Mouse (Mus musculus) left cerebral cortex, postnatal 36 days (tissue): ENCODE results near the gene Fbxo42. TPM values are rescaled to one million over a fixed set of nuclear protein-coding genes. Genes with fewer than 3 reads are reported as not detected.

ENCODE experiments used
- DNase-seq, 2 experiments: peaks; one replicate each; pipeline ENCODE4 v3.0.0; 2021 to 2022; ENCODE audit warnings: low spot score in 2 of 2, mixed read lengths in 1 of 2
- intact Hi-C: fragments of 180-260 bp; cut with DNase I; formaldehyde crosslinking; loops from one replicate; pipeline ENCODE4 v1.15.1; 2025
- total RNA-seq, 2 experiments: library from RNA; stranded (reverse); gene quantifications; 2 replicates each; pipeline ENCODE4 v1.2.3; 2021

The Fbxo42 gene
- total RNA-seq, 2 experiments from 2014 or later: 30.5 to 31.6 TPM

- intact Hi-C loops: no loop called here
Observed at GRCm38 (mm10) chr4:141210524-141211219, 63.0 kb downstream of the Fbxo42 start.

GRCm38 (mm10) chr4:141211646-141212045 lies 63.9 kb downstream of the Fbxo42 start:
- intact Hi-C loops: no loop called here
- DNase-seq: no peak

More at GRCm38 (mm10) chr4:141210524-141211219, 63.0 kb downstream of the Fbxo42 start:
- no peak for DNase-seq

- intact Hi-C loops: no loop called here
- no peak for DNase-seq
Observed at GRCm38 (mm10) chr4:141212892-141213291, 65.2 kb downstream of the Fbxo42 start.

DNA sequence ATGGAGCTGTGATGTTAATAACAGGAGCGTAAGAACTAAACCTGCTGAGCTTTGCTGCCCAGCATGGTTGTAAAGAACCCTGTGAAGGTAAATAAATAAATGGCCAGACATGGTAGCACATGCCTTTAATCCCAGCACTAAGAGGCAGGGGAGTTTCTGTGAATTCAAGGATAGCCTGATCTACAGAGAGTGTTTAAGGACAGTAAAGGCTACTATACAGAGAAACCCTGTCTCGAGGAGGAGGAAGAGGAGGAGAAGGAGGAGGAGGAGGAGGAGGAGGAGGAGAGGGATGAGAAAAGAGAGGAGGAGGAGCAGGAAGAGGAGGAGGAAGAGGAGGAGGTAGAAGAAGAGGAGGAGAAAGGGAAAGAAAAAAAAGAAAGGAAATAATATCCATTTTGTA lies 65.6 kb downstream of the Fbxo42 start:
- no peak for DNase-seq
- intact Hi-C loops: no loop called here

DNA sequence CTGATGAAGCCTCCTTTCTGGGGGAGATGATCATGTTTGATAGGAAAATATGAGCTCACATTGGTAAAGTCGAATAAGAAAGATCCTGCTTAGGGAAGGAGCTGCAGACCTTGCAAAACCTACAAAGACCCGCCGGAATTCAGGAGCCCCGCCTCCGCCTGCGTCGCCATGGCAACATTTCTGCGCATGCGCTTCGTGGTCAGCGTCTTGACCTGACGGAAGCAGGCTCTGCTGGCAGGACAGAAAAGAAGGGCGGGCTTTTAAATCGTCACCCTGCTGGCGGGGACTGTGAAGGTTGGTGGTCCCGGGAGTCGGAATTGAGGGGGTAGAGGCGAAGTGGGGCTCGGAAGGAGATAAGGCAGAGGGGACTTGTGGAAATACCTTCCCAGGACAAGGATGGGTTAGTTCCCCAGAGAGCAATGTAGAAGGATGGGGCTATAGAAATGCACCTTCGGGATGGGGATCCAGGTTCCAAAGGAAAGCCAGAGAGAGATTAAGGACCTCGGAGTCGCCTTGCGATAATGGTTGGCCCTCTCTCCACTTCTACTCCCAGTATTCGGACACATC lies 66.1 kb downstream of the Fbxo42 start, which contains the start of gene Rsg1:
Gene Rsg1 (plus strand): TSS at position 187 of the 567 bp plus-strand sequence.
- intact Hi-C loops: no loop called here
- DNase-seq: peak; percentile 91

GRCm38 (mm10) chr4:141214337-141214851 lies 66.7 kb downstream of the Fbxo42 start:
- DNase-seq: no peak
- intact Hi-C loops: no loop called here

GRCm38 (mm10) chr4:141219583-141220213 lies 72.0 kb downstream of the Fbxo42 start:
- no peak for DNase-seq

GRCm38 (mm10) chr4:141221848-141222247 lies 74.1 kb downstream of the Fbxo42 start:
- intact Hi-C loops: no loop called here
- no peak for DNase-seq

More at GRCm38 (mm10) chr4:141219583-141220213, 72.0 kb downstream of the Fbxo42 start:
- intact Hi-C loops: no loop called here

DNA sequence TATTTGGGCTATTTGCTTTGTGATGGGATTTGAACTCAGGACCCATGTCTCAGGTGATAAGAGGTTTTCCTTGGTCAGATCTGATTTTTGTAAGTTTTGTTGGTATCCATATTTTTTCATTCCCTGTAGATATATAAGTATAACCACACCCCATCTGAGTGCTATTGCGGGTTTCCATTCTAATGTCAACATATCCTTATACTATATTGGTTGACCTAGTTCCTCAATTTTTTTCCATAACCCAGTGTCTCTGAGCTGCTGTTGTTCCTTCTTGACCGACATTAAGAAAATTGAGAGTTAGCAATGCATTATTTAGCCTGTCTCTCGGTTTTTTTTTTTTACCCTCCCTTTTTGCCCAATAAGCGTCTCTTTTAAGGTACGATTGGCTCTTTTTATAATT lies 75.0 kb downstream of the Fbxo42 start:
- intact Hi-C loops: no loop called here
- no peak for DNase-seq

- intact Hi-C loops: no loop called here
- DNase-seq: no peak
Observed at GRCm38 (mm10) chr4:141228687-141229086, 81.0 kb downstream of the Fbxo42 start.

DNA sequence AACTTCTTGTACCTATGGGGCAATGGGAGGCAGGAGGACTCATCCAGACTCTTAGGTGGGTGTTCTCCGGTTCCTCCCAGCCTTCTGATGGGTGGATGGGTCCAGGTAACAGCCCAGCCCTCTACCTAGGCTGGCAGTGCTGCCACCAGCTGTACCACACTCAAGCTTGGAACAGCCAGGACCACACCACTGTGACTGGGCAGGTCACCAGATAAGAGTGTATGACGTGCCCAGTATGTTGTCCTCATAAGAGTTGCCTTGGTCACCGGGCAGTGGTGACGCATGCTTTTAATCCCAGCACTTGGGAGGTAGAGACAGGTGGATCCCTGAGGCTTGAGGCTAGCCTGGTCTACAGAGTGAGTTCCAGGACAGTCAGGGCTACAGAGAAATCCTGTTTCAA lies 85.5 kb downstream of the Fbxo42 start:
- DNase-seq: no peak
- intact Hi-C loops: no loop called here

GRCm38 (mm10) chr4:141235537-141236111 lies 87.9 kb downstream of the Fbxo42 start:
- intact Hi-C loops: no loop called here
- no peak for DNase-seq

DNA sequence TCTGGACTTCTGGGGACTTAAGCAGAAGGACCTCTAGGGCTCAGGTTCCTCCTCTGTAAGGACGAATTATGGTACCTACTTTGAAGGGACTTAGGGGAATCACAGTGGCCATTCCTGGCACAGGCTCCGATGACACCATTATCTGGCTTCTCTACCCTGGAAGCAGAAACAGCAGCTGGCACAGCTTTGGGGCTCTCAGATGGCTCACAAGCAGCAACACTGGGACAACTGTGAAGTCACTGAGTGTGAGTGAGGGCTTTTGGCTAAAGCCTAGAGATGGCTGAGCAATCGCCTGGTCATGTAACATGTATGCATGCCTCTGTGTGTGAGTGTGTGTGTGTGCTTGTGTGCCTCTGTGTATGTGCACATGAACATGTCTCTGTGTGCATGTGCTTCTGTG lies 89.1 kb downstream of the Fbxo42 start:
- DNase-seq: no peak
- intact Hi-C loops: no loop called here

- DNase-seq: no peak
- intact Hi-C loops: no loop called here
Observed at GRCm38 (mm10) chr4:141238492-141239387, 91.0 kb downstream of the Fbxo42 start.

- intact Hi-C loops: loop anchor here (10.0 kb wide), 1 partner anchor 95 kb away; the partner anchor contains the start of gene Fbxo42
- peak; percentile 28 to 50 for DNase-seq
Observed at GRCm38 (mm10) chr4:141239388-141240125, 91.8 kb downstream of the Fbxo42 start, which contains the start of gene Arhgef19. Gene Arhgef19 (plus strand): TSS chr4:141239499.

GRCm38 (mm10) chr4:141240617-141241016 lies 92.9 kb downstream of the Fbxo42 start:
- intact Hi-C loops: loop anchor here (10.0 kb wide), 1 partner anchor 96 kb away; the partner anchor contains the start of gene Fbxo42
- DNase-seq: no peak

- DNase-seq: no peak
- intact Hi-C loops: loop anchor here (10.0 kb wide), 1 partner anchor 97 kb away; the partner anchor contains the start of gene Fbxo42
Observed at GRCm38 (mm10) chr4:141241861-141242260, 94.1 kb downstream of the Fbxo42 start.

GRCm38 (mm10) chr4:141242651-141243241 lies 95.0 kb downstream of the Fbxo42 start:
- no peak for DNase-seq
- intact Hi-C loops: loop anchor here (10.0 kb wide), 1 partner anchor 98 kb away; the partner anchor contains the start of gene Fbxo42
